Mouse (Mus musculus) kidney, adult 8-10 months (tissue): Measurements from ENCODE around the gene Atad1.
"Not testable (repeated sequence)": the region's sequence is repeated elsewhere in the genome, so short reads cannot be mapped to it uniquely, and the experiment has no call there.

Source experiments
- DNase-seq, 2 experiments: peaks; one replicate each; pipeline ENCODE4 v3.0.0; 2022

Gene Atad1

DNA sequence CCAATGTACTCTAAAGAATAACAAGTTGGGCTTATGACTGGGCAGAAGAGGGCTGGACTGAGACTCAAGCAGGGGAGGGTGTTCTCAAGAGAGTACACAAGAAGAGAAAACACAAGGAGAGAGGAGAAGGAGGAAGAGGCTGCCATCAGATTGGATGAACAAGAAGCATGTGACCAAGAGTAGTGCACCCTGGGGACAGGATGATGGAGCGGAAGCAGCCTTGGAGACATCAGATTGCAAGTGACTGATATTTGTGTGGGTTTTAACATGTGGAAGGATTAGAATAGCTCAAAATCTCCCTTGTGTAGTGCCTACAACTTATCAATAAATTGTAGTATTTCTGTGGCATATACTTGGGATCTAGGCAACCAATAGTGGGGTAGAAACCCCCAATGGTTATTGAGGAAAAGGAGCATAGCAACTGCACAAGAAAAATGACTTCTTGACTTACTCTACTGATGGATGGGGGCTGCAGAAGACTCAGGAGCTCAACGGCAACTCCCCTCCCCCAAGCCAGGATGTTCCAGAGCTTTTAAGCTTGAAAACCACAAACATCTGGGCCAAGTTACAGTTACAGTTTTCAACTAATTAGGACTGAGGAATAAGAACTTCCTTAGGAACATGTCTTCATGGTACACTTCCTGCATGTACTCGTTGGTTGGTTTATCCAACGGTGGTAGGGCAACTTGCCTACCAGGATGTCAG is 1.2 kb upstream of the Atad1 start:
- DNase-seq, result no peak

DNA sequence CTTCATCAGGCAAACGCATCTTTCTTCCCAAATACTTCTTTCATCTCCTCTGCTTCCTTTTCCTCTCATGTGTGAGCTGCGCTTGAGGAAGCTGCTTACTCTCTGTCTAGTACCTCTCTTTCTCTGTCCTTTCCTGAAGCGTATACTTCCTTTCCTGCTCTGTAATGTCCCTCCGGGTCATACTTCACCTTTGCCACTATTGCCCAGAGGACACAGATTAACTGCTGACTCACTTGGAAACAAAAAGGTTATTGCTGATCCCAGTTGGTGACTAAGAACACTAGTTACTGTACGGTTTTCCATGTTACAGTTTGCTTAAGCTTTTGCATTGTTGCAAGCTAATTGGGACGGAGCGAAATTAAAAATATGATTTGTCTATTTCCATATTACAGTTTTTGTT is 1.7 kb downstream of the Atad1 start:
- DNase-seq, result no peak

DNA sequence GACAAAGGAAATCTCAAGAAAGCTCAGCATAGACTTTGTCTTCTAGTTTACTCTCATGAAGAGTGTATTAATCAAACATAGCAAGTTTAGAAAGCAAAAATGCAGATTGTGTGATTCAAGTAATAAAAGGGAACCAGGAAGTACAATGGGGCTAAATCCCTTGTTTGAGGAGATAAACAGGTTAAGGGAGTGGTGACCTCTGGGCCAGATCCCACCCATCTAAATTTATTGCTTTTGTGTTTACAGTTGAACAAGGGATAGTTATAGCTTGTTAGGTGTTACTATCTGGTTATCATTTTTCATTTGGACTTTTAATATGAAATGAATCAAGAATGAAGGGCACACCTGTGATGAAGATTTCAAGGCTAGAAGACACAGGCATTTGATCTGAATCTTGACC is 6.7 kb downstream of the Atad1 start:
- DNase-seq, result no peak

DNA sequence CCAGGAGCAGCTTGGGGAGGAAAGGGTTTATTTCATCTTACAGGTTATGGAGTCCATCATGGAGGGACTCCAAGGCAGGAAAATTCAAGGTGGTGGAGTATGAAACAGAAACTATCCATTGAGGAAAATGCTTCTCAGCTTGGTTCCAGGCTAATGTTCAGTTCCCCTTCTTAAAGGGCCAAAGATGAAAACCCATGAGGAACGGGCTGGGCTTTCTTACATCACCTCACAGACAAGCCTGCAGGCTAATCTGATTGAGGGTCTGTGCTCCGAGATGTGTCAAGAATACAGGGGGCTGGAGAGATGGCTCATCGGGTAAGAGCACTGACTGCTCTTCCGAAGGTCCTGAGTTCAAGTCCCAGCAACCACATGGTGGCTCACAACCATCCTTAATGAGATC is 9.8 kb downstream of the Atad1 start:
- no peak for DNase-seq

DNA sequence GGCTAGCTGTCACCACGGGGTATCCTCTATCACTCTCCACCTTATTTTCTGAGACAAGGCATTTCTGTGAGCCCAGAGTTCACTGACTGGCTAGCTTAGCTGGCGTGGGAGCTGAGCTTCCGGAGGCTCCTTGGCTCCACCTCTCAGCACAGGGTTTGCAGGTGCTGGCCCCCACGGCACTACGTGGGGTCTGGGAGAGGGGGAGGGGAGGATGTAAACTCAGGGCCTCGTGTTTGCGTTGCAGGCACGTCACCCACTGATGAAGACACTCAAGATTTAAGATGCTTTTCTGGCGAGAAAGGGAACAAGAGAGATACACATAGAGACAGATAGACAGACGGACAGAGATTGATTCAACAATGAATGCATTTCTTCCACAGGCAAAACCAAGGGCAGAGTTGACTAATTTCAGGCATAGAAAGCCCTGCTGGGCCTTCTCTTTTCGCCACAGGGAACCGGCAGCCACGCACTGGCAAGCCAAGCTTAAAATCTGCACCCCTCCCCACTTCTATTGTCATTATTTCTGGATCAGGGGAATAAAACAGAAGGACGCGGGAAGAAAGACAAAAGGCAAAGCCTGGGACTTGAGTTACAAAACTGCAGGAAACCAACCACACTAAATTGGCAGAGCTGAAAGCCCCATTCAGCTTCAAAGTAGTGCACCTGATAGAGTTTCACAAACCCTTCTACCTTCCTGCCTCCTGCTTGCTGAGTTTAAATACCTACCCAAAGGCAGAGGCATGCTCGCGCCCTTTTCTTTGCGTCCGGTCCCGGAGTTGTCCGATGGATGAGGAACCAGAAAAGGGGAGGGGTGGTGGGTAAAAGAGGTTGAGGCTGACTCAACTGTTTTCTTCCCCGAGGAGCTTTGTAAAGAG is 12.9 kb downstream of the Atad1 start:
- DNase-seq, result no peak

DNA sequence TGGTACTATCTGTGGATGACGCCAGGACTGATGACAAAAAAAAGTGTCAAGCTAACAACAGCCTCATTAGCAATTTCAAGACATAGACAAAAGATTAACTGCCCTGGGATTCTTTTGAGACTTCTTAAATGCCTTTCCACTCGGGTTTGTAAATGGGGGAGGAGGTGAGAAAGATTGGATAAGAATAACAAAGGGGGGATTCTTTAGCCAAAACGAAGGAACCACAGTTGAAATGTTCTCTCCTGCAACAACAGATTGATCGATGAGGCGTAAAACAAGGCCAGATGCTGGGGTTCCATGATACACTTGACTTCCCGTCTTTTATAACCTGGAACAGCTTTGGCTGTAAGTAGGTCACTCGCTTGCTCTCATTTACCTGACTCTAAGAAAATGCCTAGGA is 15.8 kb downstream of the Atad1 start:
- no peak for DNase-seq

DNA sequence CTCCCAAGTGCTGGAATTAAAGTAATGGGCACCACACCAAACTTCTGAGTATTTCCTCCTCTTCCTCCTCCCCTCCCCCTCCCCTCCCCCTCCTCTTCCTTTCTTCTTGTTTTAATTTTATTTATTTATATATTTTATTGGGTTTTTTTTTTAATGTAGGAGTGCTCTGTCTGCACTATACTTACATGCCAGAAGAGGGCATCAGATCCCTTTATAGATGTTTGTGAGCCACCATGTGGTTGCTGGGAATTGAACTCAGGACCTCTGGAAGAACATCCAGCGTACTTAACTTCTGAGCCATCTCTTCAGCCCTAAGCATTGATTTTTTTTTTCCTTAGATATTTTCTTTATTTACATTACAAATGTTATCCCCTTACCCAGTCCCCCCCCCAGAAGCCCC is 19.3 kb downstream of the Atad1 start:
- no peak for DNase-seq

DNA sequence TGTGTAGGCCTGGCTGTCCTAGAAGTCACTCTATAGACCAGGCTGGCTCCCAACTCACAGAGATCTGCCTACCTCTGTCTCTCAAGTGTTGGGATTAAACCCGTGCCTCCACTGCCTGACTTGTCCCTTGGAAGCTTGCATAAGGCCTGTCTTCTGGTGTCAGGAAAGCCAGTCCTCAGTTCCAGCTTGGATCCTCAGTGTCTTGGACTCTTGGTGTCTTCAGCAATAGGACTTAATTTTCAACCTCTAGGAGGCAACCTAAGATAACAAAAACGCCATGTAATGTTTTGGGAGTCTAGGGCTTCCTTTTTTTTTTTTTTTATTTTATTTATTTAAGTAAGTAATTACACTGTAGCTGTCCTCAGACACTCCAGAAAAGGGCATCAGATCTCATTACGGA is 22.0 kb downstream of the Atad1 start:
- DNase-seq, result no peak

DNA sequence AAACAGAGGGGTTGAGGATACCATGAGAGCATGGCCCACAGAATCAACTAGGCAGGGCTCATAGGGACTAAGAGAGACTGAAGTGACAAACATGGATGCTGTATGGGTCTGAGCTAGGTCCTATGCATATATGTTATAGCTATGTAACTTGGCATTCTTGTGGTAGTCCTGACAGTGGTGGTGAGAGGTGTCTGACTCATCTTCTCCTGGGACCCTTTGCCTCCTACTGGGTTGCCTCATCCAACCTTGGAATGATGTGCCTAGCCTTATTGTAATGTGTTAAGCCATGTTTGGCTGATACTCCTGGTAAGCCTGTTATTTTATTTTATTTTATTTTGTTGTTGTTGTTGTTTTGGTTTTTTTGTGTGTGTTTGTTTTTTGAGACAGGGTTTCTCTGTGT is 23.9 kb downstream of the Atad1 start:
- DNase-seq, result no peak

DNA sequence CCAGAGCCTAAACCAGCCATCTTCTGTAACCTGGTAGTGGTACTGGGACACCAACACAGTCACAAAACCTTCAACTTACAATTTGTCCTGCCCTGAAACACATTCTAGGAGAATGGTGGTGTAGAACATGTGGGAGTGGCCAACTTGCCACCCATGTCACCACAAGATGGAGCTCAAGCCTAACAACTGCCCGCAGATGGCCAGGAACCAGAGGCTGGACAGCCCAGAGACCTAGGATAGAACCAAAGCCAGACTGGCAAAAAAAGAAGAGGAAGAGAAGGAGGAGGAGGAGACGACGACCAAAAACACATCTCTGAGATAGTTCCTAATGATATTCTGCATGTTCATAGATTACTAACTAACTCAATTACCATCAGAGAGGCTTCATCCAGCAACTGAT is 24.4 kb downstream of the Atad1 start:
- DNase-seq, result peak; percentile 63 to 86

DNA sequence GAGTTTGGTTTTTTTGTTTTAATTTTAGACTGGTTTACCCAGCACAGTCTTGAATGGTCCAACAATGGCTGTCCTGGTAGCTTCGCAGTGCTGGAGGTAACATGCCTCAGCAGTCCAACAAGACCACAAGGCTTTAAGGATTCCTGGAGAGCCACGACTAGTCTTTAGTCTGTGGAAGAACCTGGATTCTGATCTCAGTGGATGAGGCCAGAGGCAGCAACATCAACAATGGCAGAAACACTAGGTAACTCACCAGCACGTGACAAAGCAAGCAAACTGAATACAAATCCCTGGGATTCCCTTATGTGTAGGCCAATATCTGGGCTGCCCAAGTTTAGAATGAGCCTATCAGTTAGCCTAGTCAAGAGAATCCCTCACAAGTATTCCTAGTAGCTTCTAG is 26.1 kb downstream of the Atad1 start:
- no peak for DNase-seq

DNA sequence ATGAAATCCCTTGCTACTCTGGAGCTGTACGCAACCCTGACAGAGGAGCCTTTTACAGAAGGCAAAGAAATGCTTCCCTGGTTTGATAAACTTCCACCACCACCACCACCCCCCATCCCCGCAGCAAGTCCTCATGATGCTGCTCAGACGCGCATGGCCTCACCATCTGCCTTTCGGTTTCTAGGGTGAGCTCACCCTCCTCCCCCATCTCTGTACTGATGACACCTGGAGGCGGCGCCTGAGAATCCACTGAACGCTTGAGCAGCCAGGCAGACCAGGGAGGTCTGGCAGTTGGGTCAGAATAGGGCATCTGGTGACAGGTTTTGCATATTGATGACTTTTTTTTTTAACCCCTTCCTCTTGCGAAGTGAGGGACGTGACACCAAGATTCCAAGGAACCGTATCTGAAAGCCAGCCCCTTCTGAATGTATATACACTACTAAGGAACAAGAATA is 27.0 kb downstream of the Atad1 start:
- peak; percentile 83 to 85 for DNase-seq

DNA sequence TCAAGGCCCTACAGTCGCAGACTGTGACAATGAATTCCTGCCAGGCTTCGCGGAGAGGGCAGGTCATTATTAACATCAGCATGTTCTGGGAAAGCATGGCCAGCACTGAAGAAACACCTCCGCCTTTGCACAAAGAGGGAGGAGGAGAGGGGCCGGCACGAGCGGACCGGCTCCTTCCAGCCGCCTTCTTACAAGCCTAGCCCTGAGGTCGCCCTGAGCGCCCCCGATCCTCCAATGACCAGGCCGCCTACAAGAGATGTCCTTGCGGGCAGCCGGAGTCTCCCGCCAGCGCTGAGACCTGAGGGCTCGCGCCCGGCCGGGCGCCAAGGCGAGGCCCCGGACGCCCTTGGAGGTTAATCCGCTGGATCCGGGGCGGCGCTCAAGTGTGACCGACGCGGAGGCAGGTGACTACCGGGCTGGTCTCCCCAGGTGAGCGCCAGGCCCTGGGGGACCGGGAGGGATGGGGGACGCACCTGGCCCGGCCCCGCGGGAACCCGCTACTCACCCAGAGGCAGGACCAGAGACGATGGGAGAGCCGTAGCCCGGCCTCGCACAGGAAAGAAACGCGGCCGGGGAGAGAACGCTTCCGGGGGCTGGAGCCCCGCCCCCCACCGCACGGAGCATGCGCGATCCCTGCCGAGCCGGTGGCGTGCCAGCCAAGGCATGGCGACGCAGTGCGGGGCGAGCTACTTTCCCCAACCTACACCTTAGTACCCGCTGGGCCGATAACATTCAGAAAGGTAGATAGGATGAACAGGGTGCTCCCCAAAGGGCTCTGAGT is 27.6 kb downstream of the Atad1 start:
- DNase-seq, result peak; percentile 86 to 91

DNA sequence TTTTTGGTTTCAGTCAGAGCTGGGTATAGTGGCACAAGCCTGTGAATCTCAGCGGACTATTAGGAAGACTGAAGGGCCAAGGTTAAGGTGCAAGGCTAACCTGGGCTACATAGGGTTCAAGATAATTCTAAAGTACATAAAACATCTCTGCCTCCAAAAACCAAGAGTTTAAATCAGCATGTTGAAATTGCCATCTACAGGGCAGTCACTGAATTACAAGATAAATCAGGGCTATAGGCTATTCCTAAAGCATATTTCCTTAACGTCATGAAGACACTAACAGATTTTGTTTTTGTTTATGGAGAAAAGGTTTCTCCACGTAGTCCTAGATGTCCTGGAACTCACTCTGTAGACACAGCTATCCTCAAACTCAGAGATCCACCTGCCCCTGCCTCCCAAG is 29.3 kb downstream of the Atad1 start:
- DNase-seq, result no peak

DNA sequence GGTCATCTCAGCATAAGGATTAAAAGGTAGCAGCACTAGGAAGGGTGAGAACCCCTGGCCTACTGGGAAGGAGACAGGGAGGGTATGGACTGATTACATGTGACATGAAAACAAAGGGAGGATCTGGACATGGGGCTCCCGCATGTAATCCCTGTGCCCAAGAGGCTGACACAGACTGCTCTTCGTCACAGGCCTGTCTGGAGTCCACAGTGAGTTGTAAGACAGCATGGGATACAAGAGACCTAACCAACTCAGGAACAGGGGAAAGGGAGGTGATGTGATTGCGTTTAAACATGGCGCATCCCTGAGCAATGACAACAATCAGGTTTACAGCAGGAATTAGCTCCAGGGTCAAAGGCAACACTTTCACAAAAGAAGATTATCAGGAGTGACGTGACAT is 30.6 kb downstream of the Atad1 start:
- no peak for DNase-seq

DNA sequence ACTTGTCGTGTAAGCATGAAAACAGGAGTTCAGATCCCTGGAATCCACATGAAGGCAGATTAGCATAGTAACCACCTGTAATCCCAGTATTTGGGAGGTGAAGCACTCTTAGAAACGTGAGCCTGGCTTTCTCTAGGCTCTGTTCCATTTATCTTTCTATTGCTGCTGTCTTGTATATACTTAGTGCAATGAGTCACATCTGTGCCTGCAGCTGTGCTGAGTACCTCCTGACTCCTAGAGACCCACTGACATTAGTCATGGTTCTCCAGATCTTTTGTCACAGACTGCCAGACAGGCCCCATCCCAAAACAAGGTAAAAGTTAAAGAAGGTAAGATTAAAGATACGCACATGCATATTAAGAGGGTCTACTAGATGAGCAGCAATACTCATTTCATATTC is 37.4 kb downstream of the Atad1 start:
- DNase-seq, result no peak

DNA sequence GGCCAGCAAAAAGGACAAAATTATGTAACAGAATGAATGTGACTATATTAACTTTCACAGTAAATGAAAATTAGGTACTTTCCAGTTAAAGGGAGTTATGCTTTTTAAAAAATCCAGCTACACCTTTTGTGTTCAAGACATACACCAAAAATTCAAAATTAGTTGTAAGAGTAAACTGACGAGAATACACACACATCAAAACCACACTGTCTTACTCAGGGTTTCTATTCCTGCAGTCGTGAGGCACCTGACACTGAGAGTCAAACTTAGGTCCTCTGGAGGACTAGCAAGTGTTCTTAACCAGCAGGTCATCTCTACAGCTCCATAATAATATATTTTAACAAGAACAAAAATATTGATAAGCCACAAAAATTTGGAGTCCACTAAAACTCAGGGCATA is 42.9 kb downstream of the Atad1 start:
- DNase-seq, result no peak

DNA sequence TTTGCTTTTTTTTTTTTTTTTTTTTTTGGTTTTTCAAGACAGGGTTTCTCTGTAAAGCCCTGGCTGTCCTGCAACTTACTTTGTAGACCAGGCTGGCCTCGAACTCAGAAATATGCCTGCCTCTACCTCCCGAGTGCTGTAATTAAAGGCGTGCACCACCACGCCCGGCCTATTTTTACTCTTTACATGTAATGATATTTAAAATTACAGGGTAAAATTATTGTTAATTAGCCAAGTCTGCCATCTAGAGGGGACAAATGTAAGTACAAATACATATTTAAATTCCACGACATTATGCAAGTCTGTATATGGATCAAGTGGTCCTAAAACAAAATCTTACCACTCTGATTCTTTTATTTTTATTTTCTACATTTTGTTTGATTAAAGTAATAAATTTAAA is 49.9 kb downstream of the Atad1 start:
- no peak for DNase-seq

DNA sequence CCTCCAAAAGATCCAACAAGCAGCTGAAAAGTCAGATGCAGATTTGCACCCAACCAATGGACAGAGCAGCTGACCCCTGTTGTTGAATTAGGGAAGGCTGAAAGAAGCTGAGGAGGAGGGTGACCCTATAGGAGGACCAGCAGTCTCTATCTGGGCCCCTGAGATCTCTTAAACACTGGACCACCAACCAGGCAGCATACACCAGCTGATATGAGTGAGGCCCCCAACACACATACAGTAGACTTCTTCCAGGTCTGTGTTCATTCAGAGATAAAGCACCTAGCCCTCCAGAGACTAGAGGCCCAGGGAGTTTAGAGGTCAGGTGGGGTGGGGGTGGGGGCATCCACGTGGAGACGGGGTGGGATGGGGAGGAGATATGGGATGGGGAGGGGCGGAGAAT is 51.4 kb downstream of the Atad1 start:
- not testable (repeated sequence) for DNase-seq

DNA sequence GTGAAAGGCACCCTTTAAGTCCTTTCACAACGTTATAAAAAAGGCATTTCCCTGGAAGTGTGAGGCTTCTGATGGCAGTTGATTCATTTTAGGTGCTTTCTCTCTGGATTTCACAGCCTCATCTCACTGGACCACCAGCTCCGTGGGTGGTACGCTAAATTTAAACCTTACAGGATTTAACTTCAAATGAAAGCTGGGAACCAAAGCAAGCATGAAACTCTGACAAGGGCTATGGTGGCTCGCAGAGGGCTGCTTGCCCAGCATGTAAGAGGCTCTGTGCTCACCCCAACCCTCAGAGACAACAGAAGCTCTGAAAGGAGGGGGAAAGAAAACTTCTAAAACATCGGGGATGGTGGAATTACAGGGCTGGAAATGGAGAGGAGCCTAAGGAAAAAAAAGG is 51.9 kb downstream of the Atad1 start:
- no peak for DNase-seq

DNA sequence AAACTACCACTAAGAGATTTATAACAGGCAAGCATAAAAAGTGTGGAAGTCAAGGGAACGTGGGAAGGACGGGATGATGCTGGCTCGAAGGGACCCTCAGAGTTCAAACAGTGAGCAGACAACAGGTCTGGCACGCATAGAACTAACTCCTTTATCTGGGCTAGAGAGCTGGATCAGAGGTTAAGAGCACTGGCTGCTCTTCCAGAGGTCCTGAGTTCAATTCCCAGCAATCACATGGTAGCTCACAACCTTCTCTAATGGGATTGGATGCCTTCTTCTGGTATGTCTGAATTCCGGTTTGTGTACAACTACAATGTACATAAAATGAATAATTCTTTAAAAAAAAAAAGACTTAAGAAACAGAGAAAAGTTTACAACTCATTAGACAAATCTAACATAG is 56.5 kb downstream of the Atad1 start:
- no peak for DNase-seq

DNA sequence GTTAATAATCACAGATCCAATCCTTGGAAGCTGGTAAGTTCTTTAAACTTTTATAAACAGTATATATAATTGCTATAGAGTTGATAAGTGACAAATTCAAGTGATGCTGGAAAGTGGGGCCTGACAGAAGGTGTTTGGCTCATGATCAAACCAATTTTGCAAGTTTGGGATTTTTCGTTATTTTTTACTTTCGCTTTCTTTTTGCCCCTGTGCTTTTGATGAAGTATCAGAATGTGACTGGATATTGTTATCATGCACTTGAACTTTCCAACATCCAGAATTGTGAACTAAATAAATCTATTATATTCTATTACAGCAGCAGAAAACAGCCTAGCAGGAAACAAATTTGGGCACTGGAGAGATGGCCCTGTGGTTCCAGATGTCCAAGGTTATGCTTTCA is 58.7 kb downstream of the Atad1 start:
- DNase-seq, result no peak

DNA sequence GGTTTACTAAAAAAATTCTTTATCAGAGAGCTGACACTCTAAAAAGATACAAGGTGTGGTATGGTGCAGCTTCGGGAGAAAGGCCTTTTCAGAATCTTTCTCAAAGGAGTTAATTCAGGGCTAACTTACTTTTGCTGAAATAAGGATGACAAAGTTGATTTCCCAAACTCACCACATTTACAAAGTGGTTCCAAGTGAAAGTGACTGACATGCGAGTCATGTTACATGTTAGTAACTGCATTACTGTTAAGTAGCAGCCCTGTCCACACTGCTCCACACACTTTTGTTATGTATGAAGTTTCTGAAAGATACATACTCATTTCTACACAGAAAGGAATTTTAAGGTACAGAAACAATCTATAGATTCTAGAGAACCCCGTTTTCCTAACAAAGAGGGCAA is 63.8 kb downstream of the Atad1 start:
- no peak for DNase-seq

DNA sequence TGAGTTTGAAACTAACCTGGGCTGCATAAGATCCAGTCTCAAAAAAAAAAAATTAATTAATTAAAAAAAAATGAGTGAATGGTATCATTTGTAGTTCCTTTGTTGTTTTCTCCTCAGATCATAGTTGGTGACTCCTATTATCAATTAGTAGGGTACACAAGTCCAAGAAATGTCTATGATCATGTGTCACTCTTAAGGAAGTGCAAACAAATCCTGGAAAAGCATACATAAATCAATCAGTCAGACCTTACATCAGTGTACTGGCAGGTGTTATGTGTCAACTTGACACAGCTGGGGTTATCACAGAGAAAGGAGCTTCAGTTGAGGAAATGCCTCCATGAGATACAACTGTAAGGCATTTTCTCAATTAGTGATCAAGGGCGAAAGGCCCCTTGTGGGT is 71.8 kb downstream of the Atad1 start:
- not testable (repeated sequence) for DNase-seq
